Mouse (Mus musculus) splenic B cell, adult 2 months (primary cell): ENCODE data around the gene Ptprd.

Experiments
- DNase-seq: peaks from one replicate; pipeline ENCODE4 v3.0.0-alpha.2; 2011; ENCODE audit warnings: low read depth, low spot score
- H3K27me3 ChIP-seq: 2 replicates; pipeline ENCODE4 v1.6.1; 2012; ENCODE audit warnings: mild to moderate bottlenecking, low read length, moderate library complexity, mixed read lengths; ENCODE audit not compliant: control insufficient read depth, poor library complexity, insufficient read depth, severe bottlenecking
- H3K36me3 ChIP-seq: 2 replicates; pipeline ENCODE4 v1.6.1; 2012; ENCODE audit warnings: mild to moderate bottlenecking, low read length, moderate library complexity, mixed read lengths; ENCODE audit not compliant: control insufficient read depth, poor library complexity, insufficient read depth, severe bottlenecking

Gene Ptprd

DNA sequence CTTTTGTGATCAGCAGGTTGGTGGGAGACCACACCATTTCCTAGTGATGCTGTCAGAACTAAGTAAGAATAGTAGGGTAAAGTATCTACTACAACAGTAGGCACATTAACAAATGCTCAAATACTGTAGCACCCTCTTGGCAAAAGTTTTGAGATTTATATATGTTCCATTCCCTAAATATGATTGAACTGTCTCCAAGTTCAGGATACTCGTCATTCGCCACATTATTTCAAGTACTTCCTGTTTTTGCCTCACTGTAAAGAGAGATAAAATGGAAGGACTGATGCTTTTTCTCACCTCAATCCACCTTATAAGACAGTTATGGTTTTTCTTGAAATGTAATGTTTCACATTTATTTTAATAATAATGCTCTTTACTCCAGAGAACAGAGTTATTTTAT, 1086.9 kb downstream of the Ptprd start:
- Histone ChIP-seq H3K27me3 (no peaks in the 10 kb centered on the region), H3K36me3 (no peaks in the 10 kb centered on the region)
- no peak for DNase-seq

DNA sequence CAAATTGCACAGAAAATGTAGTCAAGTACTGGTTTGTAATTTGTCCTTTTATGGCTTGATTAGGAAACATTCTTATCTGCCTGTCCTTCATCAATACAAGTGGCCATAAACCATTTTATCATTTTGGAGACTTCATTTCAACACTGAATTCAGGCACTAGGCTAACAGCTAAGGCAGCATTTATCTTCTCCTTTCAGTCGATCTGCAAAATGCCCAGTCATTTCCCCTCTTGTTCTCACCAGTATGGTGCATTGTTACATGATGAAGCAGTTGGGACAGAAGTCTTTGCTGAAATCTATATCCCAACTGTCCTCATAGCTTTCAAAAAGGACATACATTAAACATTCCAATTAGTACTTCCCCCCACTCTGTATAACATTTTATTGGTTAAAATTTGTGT, 1100.9 kb downstream of the Ptprd start:
- H3K27me3 ChIP-seq = no peaks in the 10 kb centered on the region; the same call in 1 of the 2 replicates
- no peaks in the 10 kb centered on the region for H3K36me3 ChIP-seq
- DNase-seq = no peak

DNA sequence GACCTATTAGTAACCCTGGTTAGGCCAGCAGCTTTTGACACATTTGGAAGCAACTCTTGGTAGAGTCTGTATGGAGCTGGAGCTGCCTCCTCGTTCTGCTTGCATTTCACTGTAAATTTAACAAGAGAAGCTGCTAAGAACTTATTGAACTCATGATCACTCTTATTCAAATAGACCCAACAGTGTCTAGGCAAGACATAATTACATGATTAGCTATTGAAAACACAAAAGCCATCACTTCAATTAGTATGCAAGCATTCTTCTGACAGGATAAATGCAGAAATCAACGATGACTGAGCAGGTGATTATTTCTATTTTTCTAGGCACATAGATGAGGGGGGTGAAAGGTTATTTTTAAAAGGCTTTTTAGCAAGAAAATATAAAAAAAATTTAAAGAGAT, 1104.5 kb downstream of the Ptprd start:
- DNase-seq = no peak
- Histone ChIP-seq H3K36me3 (no peaks in the 10 kb centered on the region), H3K27me3 (no peaks in the 10 kb centered on the region; the same call in 1 of the 2 replicates)

- DNase-seq = no peak
- H3K36me3 ChIP-seq = no peaks in the 10 kb centered on the region
These were observed 1128.6 kb downstream of the Ptprd start for GRCm38 (mm10) chr4:77083165-77083564.

GRCm38 (mm10) chr4:77077607-77078006, 1134.2 kb downstream of the Ptprd start:
- H3K36me3 ChIP-seq = no peaks in the 10 kb centered on the region
- no peaks in the 10 kb centered on the region for H3K27me3 ChIP-seq
- no peak for DNase-seq

More at GRCm38 (mm10) chr4:77083165-77083564, 1128.6 kb downstream of the Ptprd start:
- no peaks in the 10 kb centered on the region for H3K27me3 ChIP-seq

- no peak for DNase-seq
- no peaks in the 10 kb centered on the region for H3K36me3 ChIP-seq
- H3K27me3 ChIP-seq = no peaks in the 10 kb centered on the region
These were observed 1161.1 kb downstream of the Ptprd start for GRCm38 (mm10) chr4:77050536-77051207.

DNA sequence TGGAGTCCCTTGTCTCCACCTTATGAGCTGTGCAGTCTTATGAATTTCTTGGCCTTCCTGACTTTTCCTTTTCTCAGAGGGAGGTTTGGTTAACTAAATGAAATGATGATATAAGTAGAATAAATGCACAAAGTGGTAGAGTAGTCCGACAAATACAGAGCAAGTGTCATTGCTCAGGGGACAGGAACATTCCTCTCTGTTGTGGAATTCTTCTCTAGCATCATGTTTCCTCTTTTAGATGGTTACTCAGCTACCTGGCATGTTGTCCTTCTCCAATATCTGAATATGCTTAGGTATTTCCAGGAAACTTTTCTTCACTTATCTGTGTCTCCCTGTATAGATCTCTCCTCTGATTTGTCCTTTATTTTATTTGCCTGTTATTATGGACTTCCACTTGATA, 1207.3 kb downstream of the Ptprd start:
- H3K27me3 ChIP-seq = no peaks in the 10 kb centered on the region
- no peak for DNase-seq
- no peaks in the 10 kb centered on the region for H3K36me3 ChIP-seq

GRCm38 (mm10) chr4:76996172-76996571, 1215.6 kb downstream of the Ptprd start:
- Histone ChIP-seq H3K36me3 (no peaks in the 10 kb centered on the region), H3K27me3 (no peaks in the 10 kb centered on the region)
- no peak for DNase-seq

GRCm38 (mm10) chr4:76989961-76990360, 1221.8 kb downstream of the Ptprd start:
- Histone ChIP-seq H3K36me3 (no peaks in the 10 kb centered on the region), H3K27me3 (no peaks in the 10 kb centered on the region)
- no peak for DNase-seq

DNA sequence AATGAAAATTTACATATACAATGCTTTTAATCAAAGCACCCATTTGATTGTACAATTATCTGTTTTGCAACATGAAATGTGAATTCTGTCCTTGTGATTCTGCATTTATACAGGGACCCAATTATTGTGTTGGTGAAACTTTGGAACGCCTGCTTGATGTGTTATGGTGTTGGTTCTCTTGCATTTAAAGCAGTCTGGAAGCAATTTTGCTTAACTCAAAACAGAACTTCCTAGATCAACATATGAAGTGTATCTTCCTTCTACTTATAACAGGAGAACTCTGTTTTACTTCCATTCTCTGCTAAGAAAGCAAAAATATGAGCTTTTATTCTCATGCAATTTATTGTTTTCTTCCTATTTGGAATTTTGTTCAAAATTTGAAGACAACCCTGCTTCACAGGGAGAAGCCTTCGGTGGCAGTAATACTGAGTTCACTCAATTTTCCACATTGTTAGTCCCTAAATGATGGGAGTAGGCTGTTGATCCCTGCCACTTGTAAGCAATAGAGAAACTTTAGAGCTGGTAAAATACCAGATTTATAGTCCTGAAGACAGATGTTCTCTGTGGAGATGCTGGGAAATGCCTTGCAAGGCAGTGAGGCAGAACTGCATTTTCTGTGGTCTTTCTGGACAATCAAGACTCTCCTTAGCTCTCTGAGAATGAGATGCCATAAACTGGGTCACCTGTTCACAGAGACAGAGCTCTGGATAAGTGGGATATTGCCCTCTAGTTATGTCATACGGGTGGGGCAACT, 1234.5 kb downstream of the Ptprd start:
- Histone ChIP-seq H3K27me3 (no peaks in the 10 kb centered on the region), H3K36me3 (no peaks in the 10 kb centered on the region)
- no peak for DNase-seq

DNA sequence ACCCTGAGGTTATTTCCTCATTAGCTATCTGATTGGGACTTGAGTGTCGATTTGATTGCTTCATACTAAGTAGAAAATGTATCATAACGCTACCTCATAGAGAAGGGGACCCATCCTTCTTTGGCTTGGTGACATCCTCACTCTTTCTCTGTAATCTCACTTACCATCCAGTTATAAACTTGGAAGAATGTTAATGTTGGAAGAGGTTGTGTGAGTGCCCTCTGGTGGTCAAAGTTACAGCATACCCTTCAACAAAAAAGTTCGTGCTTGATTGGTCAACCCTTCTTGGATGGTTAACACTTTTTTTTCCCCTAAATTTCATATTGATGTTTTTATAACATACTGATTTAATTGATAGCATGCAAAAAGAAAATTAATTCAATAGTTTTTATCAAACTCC, 1263.5 kb downstream of the Ptprd start:
- no peaks in the 10 kb centered on the region for H3K27me3 ChIP-seq
- no peak for DNase-seq

GRCm38 (mm10) chr4:76941382-76942360, 1270.1 kb downstream of the Ptprd start:
- Histone ChIP-seq H3K36me3 (no peaks in the 10 kb centered on the region), H3K27me3 (no peaks in the 10 kb centered on the region)
- no peak for DNase-seq

More for the DNA sequence above, 1263.5 kb downstream of the Ptprd start:
- H3K36me3 ChIP-seq = no peaks in the 10 kb centered on the region

DNA sequence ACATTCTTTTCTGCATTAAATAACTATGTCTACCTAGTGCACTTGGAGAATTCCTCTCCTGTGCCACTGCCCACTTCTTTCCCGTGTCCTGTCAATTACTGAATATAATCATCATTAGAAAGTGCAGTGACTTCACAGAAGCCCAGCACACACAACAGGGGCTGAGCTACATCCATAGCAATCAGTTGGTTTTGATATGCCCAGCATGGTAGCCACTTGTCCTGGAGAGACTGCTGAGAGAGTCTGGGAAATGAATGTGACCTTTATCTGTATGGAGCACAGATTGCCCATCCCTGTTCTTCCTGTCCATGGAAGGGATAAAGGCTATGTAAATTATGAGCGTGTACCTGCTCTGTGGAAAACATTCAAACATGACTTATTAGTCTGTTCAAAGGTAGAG, 1280.2 kb downstream of the Ptprd start:
- Histone ChIP-seq H3K36me3 (no peaks in the 10 kb centered on the region), H3K27me3 (no peaks in the 10 kb centered on the region)
- no peak for DNase-seq

DNA sequence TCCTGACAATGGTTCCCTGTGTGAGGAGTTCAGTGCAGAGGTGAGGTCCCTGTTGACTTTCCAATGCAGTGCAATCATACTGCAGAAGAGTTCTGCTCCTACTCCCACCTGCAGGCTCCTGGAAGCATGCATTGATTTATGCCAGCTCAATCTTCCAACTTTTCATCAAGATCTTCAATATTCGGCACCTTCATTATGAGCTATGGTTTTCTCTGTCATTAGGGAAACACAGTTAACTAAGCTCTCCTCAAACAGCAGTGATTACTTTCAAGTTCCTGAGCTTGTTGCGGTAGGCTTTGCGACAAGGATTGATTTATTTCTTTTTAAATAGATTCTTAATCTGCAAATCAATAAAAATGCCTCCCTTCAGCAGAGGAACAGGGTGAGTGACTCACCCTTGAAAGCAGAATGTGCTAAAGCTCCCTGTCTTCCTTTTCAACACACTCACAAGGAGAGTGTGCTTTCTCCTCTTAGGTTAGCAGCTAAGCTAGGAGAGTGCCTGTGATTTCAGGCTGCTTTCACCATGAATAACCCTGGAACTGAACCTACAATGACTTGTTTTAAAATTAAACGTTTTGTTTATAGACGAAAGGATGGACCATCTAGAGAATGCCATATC, 1298.1 kb downstream of the Ptprd start:
- DNase-seq = no peak
- no peaks in the 10 kb centered on the region for H3K27me3 ChIP-seq
- no peaks in the 10 kb centered on the region for H3K36me3 ChIP-seq
